Mouse (Mus musculus) ovary, postnatal 36 days (tissue): ENCODE results near the gene Wdr25.

Experiments used
- DNase-seq: peaks from one replicate; pipeline ENCODE4 v3.0.0; 2022; ENCODE audit warnings: low spot score, mixed read lengths

The Wdr25 gene

DNA sequence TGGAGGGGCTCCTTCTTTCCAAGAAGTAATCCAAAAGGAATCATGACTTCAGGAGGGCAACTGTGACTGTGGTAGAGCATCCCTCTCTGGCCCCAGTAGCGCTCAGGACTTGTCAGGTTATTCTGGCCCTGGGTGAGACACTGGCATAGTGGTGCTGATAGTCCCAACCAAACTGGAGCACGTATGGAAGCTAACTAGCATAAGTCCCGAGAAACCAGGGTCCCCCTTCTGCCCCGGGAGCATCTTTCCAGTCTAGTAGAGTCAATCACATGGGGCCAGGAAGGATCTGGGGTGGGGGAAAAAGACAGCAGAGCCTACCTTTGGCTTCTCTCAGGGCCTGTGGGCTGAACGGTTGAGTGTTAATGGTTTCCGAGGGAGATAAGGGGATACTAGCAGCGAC lies 175.3 kb downstream of the Wdr25 start:
- DNase-seq = no peak

DNA sequence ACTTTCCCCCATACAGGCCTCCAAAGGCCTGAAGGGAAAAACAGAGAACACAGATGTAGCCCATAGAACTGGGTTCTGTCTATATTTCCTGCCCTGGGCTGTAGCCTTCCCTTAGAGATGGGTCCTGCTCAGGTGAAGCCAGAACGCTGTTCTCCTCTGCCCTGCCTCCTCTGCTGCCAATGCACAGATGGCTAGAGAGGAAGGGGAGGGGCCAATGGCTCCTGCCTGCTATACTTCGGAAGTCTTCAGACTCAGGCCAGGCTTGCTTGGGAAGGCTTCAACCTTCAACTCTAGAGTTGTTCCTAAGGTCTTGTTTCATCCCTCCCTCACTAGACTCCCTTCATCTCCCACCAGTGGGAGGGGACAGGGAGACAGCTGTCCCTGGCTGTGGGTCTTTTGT lies 176.3 kb downstream of the Wdr25 start:
- no peak for DNase-seq

DNA sequence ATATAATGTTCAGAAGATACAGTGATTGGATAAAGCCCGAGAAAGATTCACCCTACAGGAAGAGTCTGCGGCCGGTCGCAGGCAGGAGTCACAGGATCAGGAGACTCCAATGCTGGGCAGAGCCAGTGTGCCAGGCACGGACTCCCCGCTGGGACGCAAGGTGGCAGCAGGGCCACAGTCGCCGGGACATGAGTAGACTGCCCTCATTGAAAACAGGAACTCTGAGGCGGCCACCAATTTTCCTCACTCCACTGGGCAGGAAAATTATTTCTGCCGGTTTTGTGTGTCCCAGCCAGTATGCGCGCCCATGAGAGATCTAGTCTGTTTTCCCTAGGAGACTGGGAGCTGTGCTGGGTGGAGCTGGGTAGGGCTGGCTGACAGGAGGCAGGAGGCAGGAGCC lies 177.8 kb downstream of the Wdr25 start:
- DNase-seq = no peak

DNA sequence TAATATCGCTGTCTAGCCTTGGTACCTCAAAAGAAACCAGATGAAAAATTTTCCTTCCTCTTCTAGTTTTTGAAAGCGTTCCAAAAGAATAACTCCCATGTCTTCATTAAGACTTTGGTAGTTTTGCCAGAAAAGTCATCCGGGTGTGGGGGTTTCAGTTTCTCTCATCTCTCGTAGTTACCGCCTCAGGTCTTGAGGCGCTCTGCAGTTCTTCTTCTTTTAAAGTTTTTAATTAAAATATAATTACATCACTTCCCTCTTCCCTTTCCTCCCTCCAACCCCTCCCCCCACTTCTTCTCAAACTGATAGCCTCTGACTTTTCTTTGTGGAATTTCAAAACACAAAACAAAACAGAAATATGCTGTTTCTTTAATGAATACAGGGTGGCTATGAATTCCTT lies 180.7 kb downstream of the Wdr25 start:
- DNase-seq = no peak

DNA sequence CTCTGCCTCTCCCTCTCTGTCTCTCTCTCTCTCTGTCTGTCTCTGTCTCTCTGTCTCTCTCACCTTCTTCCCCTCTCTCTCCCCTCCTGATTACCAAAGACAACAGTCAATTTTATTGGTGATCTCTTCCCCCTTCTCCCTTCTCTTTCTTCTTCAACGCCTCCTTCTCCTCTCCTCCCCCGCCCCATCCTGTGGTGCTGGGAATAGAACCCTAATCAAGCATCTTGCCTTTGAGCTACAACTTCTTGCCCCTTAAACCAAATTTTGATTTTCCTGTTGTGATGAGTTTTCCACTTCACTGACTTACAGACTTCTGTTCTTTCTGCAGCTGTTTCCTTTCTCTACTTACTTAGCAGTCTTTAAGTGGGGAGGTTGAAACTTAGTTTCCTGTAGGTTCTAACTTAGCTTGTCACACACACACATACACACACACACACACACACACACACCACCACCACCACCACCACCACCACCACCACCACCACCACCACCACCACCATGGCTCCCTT lies 181.4 kb downstream of the Wdr25 start:
- no peak for DNase-seq

DNA sequence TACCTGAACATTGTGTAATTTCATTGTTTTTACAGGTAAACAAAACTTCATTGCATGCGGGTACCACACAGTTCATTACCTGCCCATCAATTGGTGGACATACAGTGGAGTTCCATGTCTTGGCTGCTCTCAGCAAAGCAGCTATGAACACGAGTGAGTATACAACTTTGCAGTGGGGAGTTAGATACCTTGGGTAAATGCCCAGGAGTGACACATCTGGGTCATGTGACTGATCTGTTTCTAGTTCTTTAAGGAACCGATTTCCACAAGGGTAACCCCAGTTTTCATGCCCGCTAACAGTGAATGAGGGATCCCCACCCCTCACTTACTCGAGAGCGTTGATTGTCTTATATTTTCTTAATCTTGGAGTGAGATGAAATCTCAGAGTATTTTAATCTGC lies 183.6 kb downstream of the Wdr25 start:
- no peak for DNase-seq
